Mouse (Mus musculus) CD4-positive helper T cell, adult 2 months (primary cell): ENCODE measurements around the gene Insc.
A peak's percentile ranks its signal among the peaks of the same experiment; 100 is the strongest.

Experiments used
- DNase-seq: peaks from one replicate; pipeline ENCODE4 v3.0.0-alpha.2; 2012; ENCODE audit warnings: low read depth, missing footprints, low spot score

Insc gene

GRCm38 (mm10) chr7:114762660-114763059 is 19.2 kb downstream of the Insc start:
- DNase-seq = no peak

- no peak for DNase-seq
Measured at GRCm38 (mm10) chr7:114765273-114765672, 21.8 kb downstream of the Insc start.

- DNase-seq = no peak
Measured at GRCm38 (mm10) chr7:114766523-114766922, 23.0 kb downstream of the Insc start.

- no peak for DNase-seq
Measured at GRCm38 (mm10) chr7:114768516-114768915, 25.0 kb downstream of the Insc start.

- DNase-seq = no peak
Measured at GRCm38 (mm10) chr7:114769041-114769440, 25.5 kb downstream of the Insc start.

GRCm38 (mm10) chr7:114770586-114770985 is 27.1 kb downstream of the Insc start:
- no peak for DNase-seq

GRCm38 (mm10) chr7:114771801-114772200 is 28.3 kb downstream of the Insc start:
- no peak for DNase-seq

- no peak for DNase-seq
Measured at GRCm38 (mm10) chr7:114773781-114774180, 30.3 kb downstream of the Insc start.

GRCm38 (mm10) chr7:114775856-114776255 is 32.4 kb downstream of the Insc start:
- DNase-seq = no peak

GRCm38 (mm10) chr7:114778156-114778770 is 34.8 kb downstream of the Insc start:
- no peak for DNase-seq

- DNase-seq = no peak
Measured at GRCm38 (mm10) chr7:114779056-114779660, 35.7 kb downstream of the Insc start.

GRCm38 (mm10) chr7:114783291-114783690 is 39.8 kb downstream of the Insc start:
- no peak for DNase-seq

- DNase-seq = no peak
Measured at GRCm38 (mm10) chr7:114791087-114791486, 47.6 kb downstream of the Insc start.

GRCm38 (mm10) chr7:114792026-114792425 is 48.5 kb downstream of the Insc start:
- no peak for DNase-seq

GRCm38 (mm10) chr7:114794400-114794799 is 50.9 kb downstream of the Insc start:
- no peak for DNase-seq

- no peak for DNase-seq
Measured at GRCm38 (mm10) chr7:114802576-114802975, 59.1 kb downstream of the Insc start.

- DNase-seq = no peak
Measured at GRCm38 (mm10) chr7:114805311-114805710, 61.8 kb downstream of the Insc start.

GRCm38 (mm10) chr7:114807343-114807742 is 63.8 kb downstream of the Insc start:
- DNase-seq = no peak

- no peak for DNase-seq
Measured at GRCm38 (mm10) chr7:114808341-114808740, 64.8 kb downstream of the Insc start.

- DNase-seq = peak; percentile 51
Measured at GRCm38 (mm10) chr7:114817291-114817806, 73.9 kb downstream of the Insc start.

GRCm38 (mm10) chr7:114817879-114818278 is 74.4 kb downstream of the Insc start:
- DNase-seq = no peak

GRCm38 (mm10) chr7:114818351-114818750 is 74.9 kb downstream of the Insc start:
- DNase-seq = no peak

- no peak for DNase-seq
Measured at GRCm38 (mm10) chr7:114818836-114819235, 75.3 kb downstream of the Insc start.
